Mouse (Mus musculus) kidney, postnatal 0 days (tissue): ENCODE results near the gene Kdm4a. TPM values are rescaled to one million over a fixed set of nuclear protein-coding genes. Genes with fewer than 3 reads are reported as not detected.

Source experiments
- ATAC-seq: fragments of 200-750 bp; cut with Nextera tagmentation; replicated peaks from 2 replicates; pipeline ENCODE4 v1.8.0; 2017; ENCODE audit warnings: low read depth, moderate number of reproducible peaks, moderate TSS enrichment, moderate library complexity; ENCODE audit not compliant: low FRiP score
- DNase-seq: peaks from one replicate; pipeline ENCODE4 v3.0.0-alpha.2; 2016; ENCODE audit warnings: low spot score
- H3K27ac ChIP-seq: fragments of 300-500 bp; sonication (generic); 2 replicates; pipeline ENCODE4 v1.5.1; 2014; ENCODE audit warnings: mild to moderate bottlenecking
- H3K27me3 ChIP-seq: fragments of 300-500 bp; sonication (generic); 2 replicates; pipeline ENCODE4 v1.6.1; 2014; ENCODE audit warnings: low read length, mixed read lengths; ENCODE audit not compliant: insufficient read depth
- H3K36me3 ChIP-seq: fragments of 300-500 bp; sonication (generic); 2 replicates; pipeline ENCODE4 v1.6.1; 2014; ENCODE audit warnings: low read length, mixed read lengths; ENCODE audit not compliant: insufficient read depth
- H3K4me1 ChIP-seq: fragments of 300-500 bp; sonication (generic); replicated peaks from 2 replicates; pipeline ENCODE4 v1.6.1; 2014; ENCODE audit warnings: antibody characterized with exemption, low read length, mixed read lengths; ENCODE audit not compliant: insufficient read depth
- H3K4me2 ChIP-seq: fragments of 300-500 bp; sonication (generic); 2 replicates; pipeline ENCODE4 v1.6.1; 2014; ENCODE audit warnings: mild to moderate bottlenecking, low read length, moderate library complexity, mixed read lengths
- H3K4me3 ChIP-seq: fragments of 300-500 bp; sonication (generic); replicated peaks from 2 replicates; pipeline ENCODE4 v1.5.1; 2014; ENCODE audit warnings: low read depth, low read length
- H3K9ac ChIP-seq: fragments of 300-500 bp; sonication (generic); 2 replicates; pipeline ENCODE4 v1.6.1; 2014; ENCODE audit warnings: low read depth, low read length
- H3K9me3 ChIP-seq: fragments of 300-500 bp; sonication (generic); replicated peaks from 2 replicates; pipeline ENCODE4 v1.6.1; 2016; ENCODE audit warnings: low read length, inconsistent platforms, mixed read lengths
- CTCF ChIP-seq: IDR thresholded peaks from 2 replicates; pipeline ENCODE4 v1.5.1; 2016; ENCODE audit warnings: antibody characterized with exemption, low read depth, mild to moderate bottlenecking, moderate library complexity
- whole genome bisulfite sequencing: fragments of 180-500 bp; shearing (Covaris S2); extraction: QIAGEN DNeasy Blood & Tissue Kit; methylation state at CpG from one replicate; pipeline ENCODE4 v1.1.7; 2014; 5-methylcytosine and 5-hydroxymethylcytosine counted together
- polyA plus RNA-seq: library from polyadenylated mRNA; unstranded; fragments of >200 nt; fragmentation: Nextera tagmentation; extraction: Ambion mirVana; gene quantifications from 2 replicates; pipeline ENCODE4 v1.2.1, GENCODE M21; 2015

Kdm4a gene
- polyA plus RNA-seq, 1 experiment from 2014 or later = 32.2 TPM

DNA sequence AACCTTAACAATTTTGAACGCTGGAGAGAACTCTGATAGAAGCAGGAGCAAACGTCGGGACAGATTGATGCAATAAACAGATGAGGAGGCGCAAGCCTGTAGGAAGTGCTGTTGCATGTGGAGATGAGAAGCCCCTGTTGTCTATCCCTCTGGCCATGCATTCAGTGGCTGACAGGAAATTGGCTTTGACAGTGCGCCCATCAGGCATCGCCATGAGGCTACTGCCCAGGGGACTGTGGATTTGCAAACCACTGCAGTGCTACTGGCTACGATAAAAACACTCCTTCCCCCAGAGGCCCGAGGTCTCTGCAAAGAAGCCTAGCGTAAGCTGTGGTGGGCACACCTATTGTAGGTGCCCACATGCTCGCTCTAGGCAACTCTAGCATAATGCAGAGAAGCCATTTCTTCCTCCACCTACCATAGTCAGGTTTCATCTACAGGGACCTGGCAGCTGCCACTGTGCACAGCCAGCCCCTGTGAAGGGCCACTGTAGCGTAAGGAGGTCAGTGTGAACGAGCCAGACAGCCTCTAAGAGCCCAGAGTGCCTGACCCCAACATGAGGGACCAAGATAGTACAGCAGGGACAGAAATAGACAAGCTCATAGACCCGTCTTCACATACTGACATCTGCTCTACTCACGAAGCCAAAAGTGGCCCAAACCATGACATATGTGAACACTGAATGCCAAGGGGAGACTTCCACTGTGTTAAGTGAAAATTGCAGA, 29.7 kb downstream of the Kdm4a start:
- Histone ChIP-seq H3K36me3 (peaks cover 83% of the 10 kb centered on the region), H3K9ac (no peak overlapping the region), H3K4me3 (no peak overlapping the region), H3K27ac (no peak overlapping the region), H3K4me1 (no peaks in the 10 kb centered on the region), H3K4me2 (no peak overlapping the region), H3K27me3 (no peaks in the 10 kb centered on the region), H3K9me3 (no peaks in the 10 kb centered on the region)
- TF ChIP-seq CTCF = no peak
- WGBS = 85% methylated on average over 14 of the region's 14 CpGs
- no peak for DNase-seq
- ATAC-seq = no peak

DNA sequence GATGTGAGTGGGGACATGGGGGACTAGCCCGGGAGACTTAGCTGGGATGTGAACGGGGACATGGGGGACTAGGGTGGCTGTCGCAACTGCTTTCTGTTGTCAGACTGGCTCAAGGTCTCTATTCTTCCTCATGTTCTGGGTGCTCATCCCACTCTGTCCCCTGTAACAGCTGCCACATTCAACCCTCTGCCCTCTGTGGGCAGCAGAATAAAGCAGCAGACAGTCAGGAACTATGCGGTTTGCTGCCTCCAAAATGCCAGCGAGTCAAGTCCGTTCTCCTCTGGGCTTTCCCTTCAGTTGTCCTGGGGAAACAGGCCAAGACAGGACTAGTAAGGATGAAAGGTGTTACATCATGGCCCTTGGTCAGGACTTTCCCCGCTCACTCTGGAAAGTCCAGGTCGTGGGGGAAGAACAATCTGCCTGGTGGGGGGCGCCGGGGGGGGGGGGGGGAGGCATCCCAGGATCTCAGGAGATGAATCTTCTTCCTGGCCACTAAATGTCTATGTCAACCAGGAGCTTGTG, 30.7 kb downstream of the Kdm4a start:
- 84% methylated on average over 10 of the region's 10 CpGs for WGBS
- Histone ChIP-seq H3K9ac (no peak overlapping the region), H3K27ac (no peak overlapping the region), H3K27me3 (no peaks in the 10 kb centered on the region), H3K9me3 (no peaks in the 10 kb centered on the region), H3K4me1 (no peaks in the 10 kb centered on the region), H3K36me3 (peaks cover 83% of the 10 kb centered on the region), H3K4me2 (no peak overlapping the region), H3K4me3 (no peak overlapping the region)
- TF ChIP-seq CTCF = no peak
- ATAC-seq (no peak), DNase-seq (no peak)

DNA sequence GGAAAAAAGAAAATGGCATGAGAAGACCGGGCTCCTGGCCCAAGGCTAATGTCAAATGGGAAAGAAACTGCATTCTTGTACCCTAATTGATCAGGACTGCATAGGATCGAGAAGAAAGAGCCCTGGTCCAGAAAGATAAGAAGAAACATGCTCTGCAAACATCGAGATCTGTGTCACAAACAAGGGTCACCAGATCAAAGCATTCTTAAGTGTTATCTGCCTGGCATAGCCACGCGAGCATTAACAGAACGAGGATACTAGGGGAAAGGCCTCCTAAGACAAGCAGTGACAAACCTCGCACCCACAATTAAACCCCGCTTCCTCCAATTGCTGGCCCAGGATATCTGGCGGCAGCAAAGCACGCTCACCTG, 31.5 kb downstream of the Kdm4a start:
- Histone ChIP-seq H3K27ac (no peak overlapping the region), H3K4me3 (no peak overlapping the region), H3K9ac (no peak overlapping the region), H3K4me2 (no peak overlapping the region), H3K36me3 (peaks cover 84% of the 10 kb centered on the region), H3K27me3 (no peaks in the 10 kb centered on the region), H3K4me1 (no peaks in the 10 kb centered on the region), H3K9me3 (no peaks in the 10 kb centered on the region)
- no peak for TF ChIP-seq CTCF
- WGBS = 82% methylated on average over 10 of the region's 10 CpGs
- DNase-seq (no peak), ATAC-seq (no peak)

DNA sequence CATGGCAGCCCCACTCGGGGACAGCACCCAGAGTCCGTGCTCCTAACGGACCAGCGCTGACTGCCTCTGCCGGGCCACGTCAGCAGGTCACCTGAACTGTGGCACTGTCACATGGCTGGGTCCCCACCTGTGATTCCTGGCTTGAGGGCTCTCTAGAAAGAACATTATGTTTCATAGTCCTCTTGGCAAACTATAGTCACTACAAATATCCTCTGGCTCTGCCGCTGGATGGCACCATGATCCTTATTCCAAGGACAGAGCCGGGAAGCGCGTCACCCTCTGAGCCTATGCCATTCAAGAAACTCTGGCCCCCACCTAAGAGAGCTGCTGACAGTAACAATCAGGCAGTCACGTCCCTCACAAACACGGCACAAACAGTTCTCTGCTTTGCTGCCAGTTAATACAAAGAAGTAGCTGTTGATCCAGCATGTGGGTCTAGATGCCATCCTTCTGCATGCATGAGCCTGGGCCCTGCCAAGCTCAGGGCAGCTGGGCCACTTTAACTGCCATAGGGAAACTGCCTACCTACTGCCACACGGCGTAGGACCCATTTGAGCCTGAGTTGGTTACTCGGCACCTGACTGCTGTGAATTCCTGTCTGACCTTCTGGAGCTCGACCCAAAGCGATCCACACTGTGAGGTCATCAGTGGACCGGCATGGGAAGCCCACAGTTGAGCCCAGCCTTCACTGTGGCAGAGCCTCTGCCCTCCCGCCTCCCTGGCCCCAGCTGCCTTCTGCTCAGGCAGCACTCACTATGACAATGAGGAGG, 32.1 kb downstream of the Kdm4a start:
- Histone ChIP-seq H3K27ac (no peak overlapping the region), H3K27me3 (no peaks in the 10 kb centered on the region), H3K4me1 (no peaks in the 10 kb centered on the region), H3K4me2 (no peak overlapping the region), H3K9me3 (no peaks in the 10 kb centered on the region), H3K9ac (no peak overlapping the region), H3K4me3 (no peak overlapping the region), H3K36me3 (peaks cover 89% of the 10 kb centered on the region)
- no peak for TF ChIP-seq CTCF
- 92% methylated on average over 19 of the region's 19 CpGs for WGBS
- DNase-seq (no peak), ATAC-seq (no peak)

DNA sequence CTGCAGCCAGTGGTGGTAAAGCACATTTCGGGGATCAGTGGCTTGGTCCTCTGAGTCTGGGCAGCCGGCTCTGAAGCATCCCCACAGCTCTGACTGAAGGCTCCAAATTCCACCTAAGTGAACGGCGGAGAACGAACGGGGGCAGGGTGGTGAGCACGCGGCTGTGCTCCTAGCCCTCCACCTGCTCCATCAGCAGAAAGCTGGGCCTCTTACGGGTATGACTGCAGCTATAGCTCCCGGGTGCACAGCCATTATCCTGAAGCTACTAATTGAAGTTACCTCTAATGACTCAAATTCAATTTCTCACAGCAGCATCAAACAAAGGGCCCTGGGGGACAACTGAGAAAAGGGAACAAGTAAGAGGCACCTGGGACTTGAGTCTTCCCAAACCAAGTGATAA, 32.8 kb downstream of the Kdm4a start:
- no peak overlapping the region for H3K4me2 ChIP-seq
- no peak overlapping the region for H3K4me3 ChIP-seq
- no peak for TF ChIP-seq CTCF
- peaks cover 94% of the 10 kb centered on the region for H3K36me3 ChIP-seq
- no peak overlapping the region for H3K9ac ChIP-seq
- no peaks in the 10 kb centered on the region for H3K27me3 ChIP-seq
- no peak for DNase-seq
- H3K9me3 ChIP-seq = no peaks in the 10 kb centered on the region
- ATAC-seq = no peak
- WGBS = 87% methylated on average over 10 of the region's 10 CpGs
- H3K4me1 ChIP-seq = no peaks in the 10 kb centered on the region
- no peak overlapping the region for H3K27ac ChIP-seq

DNA sequence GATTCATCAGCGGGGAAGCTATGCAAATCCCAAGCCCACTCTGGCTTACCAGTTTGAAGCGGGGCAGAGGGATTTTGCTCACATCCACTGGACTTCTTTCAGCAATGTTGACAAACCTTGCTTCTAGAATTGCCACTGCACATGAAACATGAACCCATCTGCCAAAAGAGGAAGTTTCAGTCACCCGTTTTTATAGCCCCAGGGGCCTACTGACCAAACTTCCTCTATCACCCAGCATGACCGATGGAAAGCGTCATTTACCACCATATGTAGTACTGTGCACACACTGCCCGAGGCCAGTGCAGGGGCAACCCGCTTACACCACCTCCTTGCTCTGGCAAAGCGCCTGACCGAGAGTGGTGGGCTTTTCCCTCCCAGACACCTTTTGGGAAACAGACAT, 35.5 kb downstream of the Kdm4a start:
- Histone ChIP-seq H3K27ac (peak overlapping the region; percentile 36; the same call in 1 of the 2 replicates), H3K4me1 (no peaks in the 10 kb centered on the region), H3K4me2 (no peak overlapping the region), H3K9ac (no peak overlapping the region), H3K9me3 (no peaks in the 10 kb centered on the region), H3K27me3 (no peaks in the 10 kb centered on the region), H3K4me3 (no peak overlapping the region), H3K36me3 (peaks cover 84% of the 10 kb centered on the region)
- no peak for DNase-seq
- no peak for TF ChIP-seq CTCF
- WGBS = 66% methylated on average over 9 of the region's 9 CpGs
- ATAC-seq = no peak
